Mouse (Mus musculus) small intestine, adult 2 months (tissue): Measurements from ENCODE around the gene Fgf18. TPM values are rescaled to one million over a fixed set of nuclear protein-coding genes. Genes with fewer than 3 reads are reported as not detected.

Experiments used
- H3K27ac ChIP-seq: fragments of 200-500 bp; 2 replicates; pipeline ENCODE4 v1.5.1; 2012; ENCODE audit warnings: low read depth, low read length, control low read depth, inconsistent platforms; ENCODE audit not compliant: insufficient read depth
- H3K27me3 ChIP-seq: fragments of 200-500 bp; 2 replicates; pipeline ENCODE4 v1.6.1; 2012; ENCODE audit warnings: mild to moderate bottlenecking, moderate library complexity, low read length, inconsistent platforms; ENCODE audit not compliant: control insufficient read depth, insufficient read depth
- H3K36me3 ChIP-seq: fragments of 200-500 bp; 2 replicates; pipeline ENCODE4 v1.6.1; 2012; ENCODE audit warnings: mild to moderate bottlenecking, low read length, control low read depth, inconsistent platforms; ENCODE audit not compliant: control insufficient read depth, insufficient read depth
- H3K4me1 ChIP-seq: fragments of 200-500 bp; 2 replicates; pipeline ENCODE4 v1.6.1; 2012; ENCODE audit warnings: low read length, inconsistent platforms, mixed read lengths; ENCODE audit not compliant: control insufficient read depth, insufficient read depth, insufficient read length
- H3K4me3 ChIP-seq: fragments of 200-500 bp; 2 replicates; pipeline ENCODE4 v1.5.1; 2012; ENCODE audit warnings: low read depth, mild to moderate bottlenecking, control low read depth, inconsistent platforms, low read length, moderate library complexity
- CTCF ChIP-seq: fragments of 200-500 bp; IDR thresholded peaks from 2 replicates; pipeline ENCODE4 v1.5.1; 2012; ENCODE audit warnings: low read depth, mild to moderate bottlenecking, control low read depth, inconsistent platforms, low read length, moderate library complexity, mixed read lengths; ENCODE audit not compliant: insufficient replicate concordance, insufficient read length; ENCODE audit errors: extremely low read depth
- POLR2A ChIP-seq: fragments of 200-500 bp; IDR thresholded peaks from 2 replicates; pipeline ENCODE4 v1.6.1; 2012; ENCODE audit warnings: low read depth, mild to moderate bottlenecking, control low read depth, inconsistent platforms, low read length, moderate library complexity
- WGBS: fragments of 180-500 bp; shearing (Covaris S2); methylation state at CpG from one replicate; pipeline ENCODE4 v1.1.7; 2018; 5-methylcytosine and 5-hydroxymethylcytosine counted together
- polyA plus RNA-seq: library from polyadenylated mRNA; depleted of rRNA; stranded (reverse); fragments of >200 nt; gene quantifications from 2 replicates; pipeline ENCODE4 v1.2.3, GENCODE M21; 2012

The Fgf18 gene
- polyA plus RNA-seq, 1 experiment, result not detected

GRCm38 (mm10) chr11:33150364-33150763 lies 3.2 kb upstream of the Fgf18 start:
- no peak overlapping the region for H3K4me3 ChIP-seq
- H3K36me3 ChIP-seq, result peaks cover 20% of the 10 kb centered on the region
- no peak overlapping the region for H3K27ac ChIP-seq
- TF ChIP-seq POLR2A (no peak), CTCF (no peak)
- peaks cover 17% of the 10 kb centered on the region for H3K27me3 ChIP-seq
- peaks cover 7% of the 10 kb centered on the region for H3K4me1 ChIP-seq

DNA sequence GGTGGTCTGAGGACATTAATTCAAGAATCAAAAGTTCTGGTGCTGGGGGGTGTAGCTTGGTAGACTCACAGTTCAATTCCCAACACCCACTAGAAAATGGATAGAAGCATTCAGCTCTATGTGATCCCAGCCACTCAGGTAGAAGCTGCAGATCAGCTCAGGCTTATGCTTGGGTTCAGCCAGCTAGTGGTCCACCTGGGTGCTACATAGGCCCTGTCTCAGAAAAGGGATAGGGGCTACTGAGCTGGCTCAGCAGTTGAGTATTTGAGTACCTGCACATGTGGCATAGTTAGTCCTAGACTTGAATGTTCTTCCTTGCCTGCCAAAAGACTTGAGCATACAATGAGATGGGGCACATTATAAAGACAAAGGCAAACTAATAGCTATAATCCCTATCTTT lies 2.3 kb upstream of the Fgf18 start:
- Histone ChIP-seq H3K4me3 (no peak overlapping the region), H3K27ac (no peak overlapping the region), H3K27me3 (peaks cover 22% of the 10 kb centered on the region), H3K4me1 (peaks cover 7% of the 10 kb centered on the region), H3K36me3 (peaks cover 18% of the 10 kb centered on the region)
- TF ChIP-seq POLR2A (no peak), CTCF (no peak)

DNA sequence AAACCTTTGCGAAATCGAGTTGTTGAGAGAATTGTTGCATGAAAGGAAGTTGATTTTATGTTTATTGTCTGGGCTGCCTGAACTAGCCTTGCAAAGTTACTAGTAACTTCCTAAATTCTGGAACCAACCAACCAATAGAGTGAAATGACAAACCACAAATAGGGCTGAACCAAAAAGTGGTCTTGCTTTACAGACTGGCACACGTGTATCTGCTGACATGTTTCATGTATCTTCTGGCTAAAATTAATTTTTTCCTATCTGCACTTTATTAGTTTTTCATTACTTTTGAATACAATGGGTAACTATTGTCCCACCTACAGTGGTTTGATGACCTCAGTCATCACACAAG lies 1.9 kb upstream of the Fgf18 start:
- WGBS, result 30% methylated on average over 3 of the region's 3 CpGs
- peaks cover 17% of the 10 kb centered on the region for H3K36me3 ChIP-seq
- no peak overlapping the region for H3K4me3 ChIP-seq
- H3K27ac ChIP-seq, result no peak overlapping the region
- H3K27me3 ChIP-seq, result peaks cover 22% of the 10 kb centered on the region
- TF ChIP-seq CTCF, result no peak
- TF ChIP-seq POLR2A, result no peak
- peaks cover 7% of the 10 kb centered on the region for H3K4me1 ChIP-seq

- peaks cover 22% of the 10 kb centered on the region for H3K27me3 ChIP-seq
- peaks cover 7% of the 10 kb centered on the region for H3K4me1 ChIP-seq
- TF ChIP-seq POLR2A (no peak), CTCF (peak; percentile 80; the same call in 1 of the 2 replicates)
- WGBS, result 11% methylated on average over 23 of the region's 23 CpGs
- H3K27ac ChIP-seq, result no peak overlapping the region
- peaks cover 15% of the 10 kb centered on the region for H3K36me3 ChIP-seq
- peak overlapping the region; percentile 64 for H3K4me3 ChIP-seq
Observed at GRCm38 (mm10) chr11:33148338-33149087, 1.3 kb upstream of the Fgf18 start.

- Histone ChIP-seq H3K27me3 (peaks cover 22% of the 10 kb centered on the region), H3K4me3 (peak overlapping the region; percentile 64), H3K4me1 (peaks cover 7% of the 10 kb centered on the region), H3K27ac (no peak overlapping the region), H3K36me3 (peaks cover 12% of the 10 kb centered on the region)
- TF ChIP-seq CTCF (no peak), POLR2A (no peak)
- under 1% methylated on average over 83 of the region's 85 CpGs for WGBS
Observed at GRCm38 (mm10) chr11:33147572-33148337, 555 bp upstream of the Fgf18 start.

DNA sequence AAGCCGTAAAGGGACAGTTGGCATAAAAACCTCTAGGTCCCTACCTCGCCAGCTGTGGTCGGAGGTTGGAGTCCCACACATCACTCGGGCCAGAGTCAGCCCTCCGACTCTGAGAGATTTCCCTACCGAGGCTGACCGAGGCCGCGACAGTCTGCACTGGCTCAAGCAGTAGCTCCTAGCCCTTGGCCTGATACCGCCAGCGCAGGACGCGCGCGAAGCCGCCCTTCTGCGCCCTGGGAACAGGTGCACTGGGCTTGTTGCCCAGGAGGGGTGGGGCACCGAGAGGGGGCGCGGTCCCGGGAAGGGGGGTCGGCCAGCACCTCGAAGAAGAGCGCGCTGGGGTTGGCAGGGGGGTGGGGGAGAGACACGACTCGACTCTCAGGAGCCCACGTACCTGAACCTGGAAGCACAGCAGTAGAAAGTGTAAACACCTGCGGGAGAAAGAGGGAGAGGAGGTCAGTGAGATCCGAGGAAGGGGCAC lies 509 bp downstream of the Fgf18 start:
- no peak for TF ChIP-seq POLR2A
- TF ChIP-seq CTCF, result no peak
- Histone ChIP-seq H3K4me3 (peak overlapping the region; percentile 64), H3K36me3 (peaks cover 9% of the 10 kb centered on the region), H3K27me3 (peaks cover 22% of the 10 kb centered on the region), H3K4me1 (peaks cover 7% of the 10 kb centered on the region), H3K27ac (no peak overlapping the region)
- WGBS, result 1% methylated on average over 30 of the region's 30 CpGs

- WGBS, result 4% methylated on average over 9 of the region's 9 CpGs
- Histone ChIP-seq H3K4me3 (no peak overlapping the region), H3K27me3 (peaks cover 22% of the 10 kb centered on the region), H3K4me1 (peaks cover 7% of the 10 kb centered on the region), H3K36me3 (peaks cover 7% of the 10 kb centered on the region), H3K27ac (no peak overlapping the region)
- TF ChIP-seq POLR2A (no peak), CTCF (no peak)
Observed at GRCm38 (mm10) chr11:33146143-33146497, 1.1 kb downstream of the Fgf18 start.
